ENCODE assay signal across 32 mouse cellular contexts in the genomic region with DNA sequence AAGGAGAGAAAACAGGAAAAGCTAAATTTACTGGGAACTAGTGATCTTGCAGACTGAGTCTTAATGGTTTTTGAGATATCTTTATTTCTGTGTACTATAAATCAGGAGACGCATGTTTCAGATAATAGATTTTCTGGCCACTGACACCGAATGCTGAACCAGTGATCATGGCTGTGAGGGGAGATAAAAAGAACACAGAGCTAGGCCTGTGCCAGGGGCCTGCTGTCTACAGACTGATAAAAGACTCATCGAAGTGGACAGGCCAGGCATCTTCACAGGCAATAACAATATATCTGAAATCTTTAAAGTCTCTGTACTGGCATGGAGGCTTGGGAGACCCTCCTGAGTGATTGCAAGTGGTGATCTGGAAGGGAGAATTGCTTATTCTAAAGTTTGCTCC. TPM values are rescaled to one million over a fixed set of nuclear protein-coding genes. Genes with fewer than 3 reads are reported as not detected.
DNase-seq lines count a peak whose midpoint lies in the region; ATAC-seq lines count a peak whose summit lies in the region.
"Had no signal": no experiment of that assay in that cellular context is flagged by ENCODE, and none has a peak within 500 bp of the region (broad histone marks: within the 10 kb centered on the region; RNA-seq: fewer than 3 reads in every experiment).

No protein-coding gene starts in this region.

- H3K9ac ChIP-seq in liver, embryonic 11.5 days (ENCODE audit: low read depth, low read length), result no peak overlapping the region
- H3K9ac ChIP-seq in liver, embryonic 13.5 days, result no peak overlapping the region
- no peak overlapping the region for H3K9ac ChIP-seq in liver, embryonic 16.5 days (ENCODE audit: low read depth, low read length)
- H3K9ac ChIP-seq: forebrain, embryonic 13.5 days; heart, embryonic 13.5 days; hindbrain, embryonic 13.5 days had no signal

- no peaks in the 10 kb centered on the region for H3K36me3 ChIP-seq in liver, embryonic 11.5 days (ENCODE audit: control insufficient read depth, insufficient read depth, low read length)
- no peaks in the 10 kb centered on the region for H3K36me3 ChIP-seq in liver, embryonic 13.5 days
- no peaks in the 10 kb centered on the region for H3K36me3 ChIP-seq in liver, embryonic 16.5 days (ENCODE audit: control insufficient read depth, insufficient read depth)
- H3K36me3 ChIP-seq: forebrain, embryonic 10.5 days; G1E; heart, embryonic 13.5 days; hindbrain, embryonic 13.5 days had no signal

- WGBS in liver, embryonic 11.5 days, result 37% methylated on average over 3 of the region's 3 CpGs
- 17% methylated on average over 3 of the region's 3 CpGs for WGBS in liver, embryonic 13.5 days (ENCODE audit: insufficient replicate concordance)
- WGBS in liver, embryonic 16.5 days (ENCODE audit: insufficient replicate concordance), result 37% methylated on average over 3 of the region's 3 CpGs

- H3K27ac ChIP-seq in liver, embryonic 11.5 days (ENCODE audit: low read depth, low read length), result no peak overlapping the region
- no peak overlapping the region for H3K27ac ChIP-seq in liver, embryonic 13.5 days
- no peak overlapping the region for H3K27ac ChIP-seq in liver, embryonic 16.5 days (ENCODE audit: low read length)
- H3K27ac ChIP-seq: forebrain, embryonic 10.5 days; forebrain, embryonic 13.5 days; heart, embryonic 13.5 days; hindbrain, embryonic 13.5 days had no signal

- no peaks in the 10 kb centered on the region for H3K4me1 ChIP-seq in liver, embryonic 11.5 days (replicated peaks; ENCODE audit: control insufficient read depth, insufficient read depth, low read length)
- H3K4me1 ChIP-seq in liver, embryonic 13.5 days (replicated peaks), result peaks cover 25% of the 10 kb centered on the region
- peaks cover 3% of the 10 kb centered on the region for H3K4me1 ChIP-seq in liver, embryonic 16.5 days (ENCODE audit: control insufficient read depth, low read depth, low read length)
- H3K4me1 ChIP-seq: forebrain, embryonic 10.5 days; forebrain, embryonic 13.5 days; heart, embryonic 13.5 days; hindbrain, embryonic 13.5 days had no signal

- no peak for DNase-seq in liver, embryonic 11.5 days (ENCODE audit: low spot score)
- peak; percentile 10 for DNase-seq in liver, embryonic 13.5 days
- DNase-seq in layer of hippocampus, postnatal 36 days, result no peak
- no peak for DNase-seq in B cell, adult 2 months
- no peak for DNase-seq in right cerebral cortex, postnatal 25 days
- DNase-seq: adrenal gland, postnatal 10 days; adrenal gland, postnatal 36 days; cerebellum, adult 18-20 months; cerebellum, adult 9-10 months; cerebellum, postnatal 14 days; gastrocnemius, postnatal 10 days; heart, adult 11 months; heart, postnatal 14 days; heart, postnatal 4 days had no signal

- peak; percentile 77 for ATAC-seq in liver, embryonic 11.5 days (replicated peaks; ENCODE audit: low FRiP score)
- peak; percentile 88 for ATAC-seq in liver, embryonic 13.5 days (ENCODE audit: low read depth)
- ATAC-seq in liver, embryonic 16.5 days (ENCODE audit: low read depth), result peak; percentile 71
- ATAC-seq in megakaryocyte-erythroid progenitor cell, adult 5-6 weeks (replicated peaks; ENCODE audit: low FRiP score, low TSS enrichment, poor library complexity, severe bottlenecking), result peak; percentile 83
- ATAC-seq: forebrain, embryonic 13.5 days; forebrain, embryonic 16.5 days; hindbrain, embryonic 16.5 days; Patski had no signal

- no peaks in the 10 kb centered on the region for H3K9me3 ChIP-seq in liver, embryonic 11.5 days (ENCODE audit: control insufficient read depth, low read length)
- H3K9me3 ChIP-seq in liver, embryonic 13.5 days (replicated peaks), result no peaks in the 10 kb centered on the region
- H3K9me3 ChIP-seq in liver, embryonic 16.5 days (replicated peaks; ENCODE audit: control insufficient read depth, low read length), result no peaks in the 10 kb centered on the region
- H3K9me3 ChIP-seq: forebrain, embryonic 10.5 days; forebrain, embryonic 13.5 days; heart, embryonic 13.5 days; hindbrain, embryonic 13.5 days had no signal

- H3K4me2 ChIP-seq in liver, embryonic 11.5 days, result no peak overlapping the region
- H3K4me2 ChIP-seq in liver, embryonic 13.5 days, result no peak overlapping the region
- no peak overlapping the region for H3K4me2 ChIP-seq in liver, embryonic 16.5 days (ENCODE audit: low read depth, low read length)
- H3K4me2 ChIP-seq: forebrain, embryonic 13.5 days; heart, embryonic 13.5 days; hindbrain, embryonic 13.5 days had no signal

- no peak overlapping the region for H3K4me3 ChIP-seq in liver, embryonic 11.5 days (ENCODE audit: low read depth, low read length)
- H3K4me3 ChIP-seq in liver, embryonic 13.5 days (replicated peaks), result no peak overlapping the region
- no peak overlapping the region for H3K4me3 ChIP-seq in liver, embryonic 16.5 days (ENCODE audit: low read depth, low read length)
- H3K4me3 ChIP-seq: forebrain, embryonic 10.5 days; forebrain, embryonic 13.5 days; heart, embryonic 13.5 days; hindbrain, embryonic 13.5 days had no signal

- H3K27me3 ChIP-seq in liver, embryonic 11.5 days (replicated peaks; ENCODE audit: control insufficient read depth, insufficient read depth, low read length), result no peaks in the 10 kb centered on the region
- no peaks in the 10 kb centered on the region for H3K27me3 ChIP-seq in liver, embryonic 13.5 days
- H3K27me3 ChIP-seq in liver, embryonic 16.5 days (ENCODE audit: control insufficient read depth, insufficient read depth, low read depth, low read length), result no peaks in the 10 kb centered on the region
- H3K27me3 ChIP-seq: CH12.LX; forebrain, embryonic 13.5 days; heart, embryonic 13.5 days; hindbrain, embryonic 13.5 days; Patski had no signal

RNA-seq across cellular contexts. Expression of a gene that starts 0.5 kb away (rescaled TPM):
- polyA plus RNA-seq in liver, embryonic 11.5 days (2014; fragmentation: Nextera tagmentation; extraction: Ambion mirVana), result not detected in 2 replicates
- polyA plus RNA-seq in liver, embryonic 13.5 days (2015; fragmentation: Nextera tagmentation; extraction: Ambion mirVana), result not detected in 2 replicates
- polyA plus RNA-seq in liver, embryonic 16.5 days (2015; fragmentation: Nextera tagmentation; extraction: Ambion mirVana), result 0.22 TPM in 1 of 2 replicates, not detected in the other
- not detected in 2 replicates for total RNA-seq in megakaryocyte-erythroid progenitor cell, adult 5-6 weeks (2014; fragmentation: Nextera tagmentation)
- total RNA-seq in megakaryocyte-erythroid progenitor cell, adult 5-6 weeks (2017), result not detected in 2 replicates
- total RNA-seq in layer of hippocampus, postnatal 36 days (2021), result not detected
- total RNA-seq: adrenal gland, adult 18-20 months; adrenal gland, postnatal 10 days; adrenal gland, postnatal 36 days; CH12.LX; gastrocnemius, adult 18-20 months; gastrocnemius, postnatal 10 days; gastrocnemius, postnatal 4 days; heart, adult 8-10 months; heart, postnatal 14 days; heart, postnatal 4 days had no signal
- polyA plus RNA-seq: embryonic facial prominence, embryonic 11.5 days; embryonic facial prominence, embryonic 14.5 days; forebrain, embryonic 10.5 days; forebrain, embryonic 13.5 days; forebrain, embryonic 16.5 days; G1E; heart, embryonic 13.5 days; heart, embryonic 16.5 days; hindbrain, embryonic 13.5 days; hindbrain, embryonic 16.5 days; Patski had no signal

RNA-seq across cellular contexts. Expression of a gene that starts 44.7 kb away (rescaled TPM):
- polyA plus RNA-seq in liver, embryonic 11.5 days (2014; fragmentation: Nextera tagmentation; extraction: Ambion mirVana), result not detected in 2 replicates
- polyA plus RNA-seq in liver, embryonic 13.5 days (2015; fragmentation: Nextera tagmentation; extraction: Ambion mirVana), result not detected in 2 replicates
- not detected in 2 replicates for polyA plus RNA-seq in liver, embryonic 16.5 days (2015; fragmentation: Nextera tagmentation; extraction: Ambion mirVana)
- total RNA-seq in megakaryocyte-erythroid progenitor cell, adult 5-6 weeks (2014; fragmentation: Nextera tagmentation), result not detected in 2 replicates
- not detected in 2 replicates for total RNA-seq in megakaryocyte-erythroid progenitor cell, adult 5-6 weeks (2017)
- total RNA-seq in layer of hippocampus, postnatal 36 days (2021), result not detected
- total RNA-seq: adrenal gland, adult 18-20 months; adrenal gland, postnatal 10 days; adrenal gland, postnatal 36 days; CH12.LX; G1E; gastrocnemius, adult 18-20 months; gastrocnemius, postnatal 10 days; gastrocnemius, postnatal 4 days; heart, adult 8-10 months; heart, postnatal 14 days; heart, postnatal 4 days had no signal
- polyA plus RNA-seq: embryonic facial prominence, embryonic 11.5 days; embryonic facial prominence, embryonic 14.5 days; forebrain, embryonic 10.5 days; forebrain, embryonic 13.5 days; forebrain, embryonic 16.5 days; G1E; heart, embryonic 13.5 days; heart, embryonic 16.5 days; hindbrain, embryonic 13.5 days; hindbrain, embryonic 16.5 days; Patski had no signal
